Mouse (Mus musculus): Measurements from ENCODE around the gene Gm20458.

GRCm38 (mm10) chr2:164448921-164449320 is 11.8 kb upstream of the Gm20458 start:
- TF ChIP-seq CTCF (IDR thresholded peaks at IDR 0.05; ENCODE audit: low read depth) (no peak), EP300 (IDR thresholded peaks at IDR 0.05; ENCODE audit: low read depth) (no peak)

Data from liver, postnatal 0 days (tissue).